Mouse (Mus musculus): ENCODE measurements around the gene Copa.

The Copa gene

GRCm38 (mm10) chr1:172093522-172093921 lies 11.2 kb downstream of the Copa start:
- DNase-seq = peak; percentile 63

GRCm38 (mm10) chr1:172094295-172094694 lies 12.0 kb downstream of the Copa start:
- no peak for DNase-seq

GRCm38 (mm10) chr1:172095202-172095601 lies 12.9 kb downstream of the Copa start:
- no peak for DNase-seq

DNA sequence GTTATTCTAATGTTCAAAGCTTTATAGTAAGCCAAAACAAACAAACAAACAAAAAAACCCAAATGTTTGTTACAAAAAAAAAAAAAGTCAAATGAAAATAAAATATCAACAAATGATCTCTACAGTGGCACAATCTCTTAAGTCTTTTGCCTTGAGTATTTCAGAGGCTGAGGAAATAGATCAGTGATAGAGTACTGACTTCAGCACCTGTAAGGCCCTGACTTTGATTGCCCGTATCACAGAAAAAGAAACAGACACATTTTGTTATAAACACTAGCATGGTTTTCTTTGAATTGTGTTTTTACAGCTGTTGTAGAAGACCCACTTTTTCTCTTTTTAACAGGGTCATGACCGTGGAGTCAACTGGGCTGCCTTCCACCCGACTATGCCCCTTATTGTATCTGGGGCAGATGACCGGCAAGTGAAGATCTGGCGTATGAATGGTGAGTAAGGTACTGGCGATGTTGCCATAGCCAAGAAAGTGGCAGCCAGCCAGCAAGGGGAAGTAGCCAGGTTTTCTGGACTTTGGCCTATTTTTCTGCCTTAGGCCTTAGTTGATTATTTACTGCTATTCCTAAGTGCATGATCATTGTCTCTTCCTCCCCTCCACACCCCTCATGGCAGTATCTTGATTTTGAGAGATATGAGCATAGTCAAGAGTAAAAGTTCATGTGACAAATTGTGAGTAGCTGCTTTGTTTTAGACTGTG lies 17.1 kb downstream of the Copa start:
- peak; percentile 86 for DNase-seq

DNA sequence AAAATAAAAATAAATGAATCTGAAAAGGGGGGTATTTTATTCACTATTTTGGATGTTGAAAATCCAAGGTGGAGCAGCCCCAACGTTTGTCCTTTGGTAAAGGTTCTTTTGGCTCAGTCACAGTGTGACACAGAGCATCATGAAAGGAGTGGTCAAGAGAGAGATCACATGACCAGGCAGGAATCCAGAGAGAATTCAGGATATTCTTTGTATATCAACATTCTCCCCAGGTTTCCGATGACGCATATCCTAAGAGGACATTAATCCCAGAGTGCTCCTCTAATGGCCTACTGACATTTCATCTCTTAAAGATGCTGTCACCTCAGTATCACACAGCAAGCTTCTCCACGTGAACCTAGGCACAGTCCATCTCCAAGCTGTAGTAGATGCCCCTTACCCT lies 21.3 kb downstream of the Copa start:
- no peak for DNase-seq

DNA sequence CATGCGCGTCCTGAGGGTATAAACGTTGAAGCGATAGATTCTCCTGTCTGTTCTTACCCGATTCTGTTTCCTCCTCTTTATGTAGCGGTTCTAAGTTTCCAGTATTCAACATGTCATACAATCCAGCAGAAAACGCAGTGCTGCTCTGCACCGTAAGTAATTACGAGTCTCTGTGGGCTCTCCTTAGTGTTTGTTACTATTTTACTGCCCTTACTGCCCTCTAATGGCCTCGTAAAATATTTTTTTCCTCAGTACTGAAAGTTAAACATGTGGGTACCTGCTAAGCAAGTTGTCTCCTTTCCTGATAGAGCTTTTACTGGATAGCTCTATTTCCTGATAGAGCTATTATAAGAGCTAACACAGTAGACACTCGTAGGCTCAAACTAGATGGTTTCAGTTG lies 22.8 kb downstream of the Copa start:
- DNase-seq = no peak

DNA sequence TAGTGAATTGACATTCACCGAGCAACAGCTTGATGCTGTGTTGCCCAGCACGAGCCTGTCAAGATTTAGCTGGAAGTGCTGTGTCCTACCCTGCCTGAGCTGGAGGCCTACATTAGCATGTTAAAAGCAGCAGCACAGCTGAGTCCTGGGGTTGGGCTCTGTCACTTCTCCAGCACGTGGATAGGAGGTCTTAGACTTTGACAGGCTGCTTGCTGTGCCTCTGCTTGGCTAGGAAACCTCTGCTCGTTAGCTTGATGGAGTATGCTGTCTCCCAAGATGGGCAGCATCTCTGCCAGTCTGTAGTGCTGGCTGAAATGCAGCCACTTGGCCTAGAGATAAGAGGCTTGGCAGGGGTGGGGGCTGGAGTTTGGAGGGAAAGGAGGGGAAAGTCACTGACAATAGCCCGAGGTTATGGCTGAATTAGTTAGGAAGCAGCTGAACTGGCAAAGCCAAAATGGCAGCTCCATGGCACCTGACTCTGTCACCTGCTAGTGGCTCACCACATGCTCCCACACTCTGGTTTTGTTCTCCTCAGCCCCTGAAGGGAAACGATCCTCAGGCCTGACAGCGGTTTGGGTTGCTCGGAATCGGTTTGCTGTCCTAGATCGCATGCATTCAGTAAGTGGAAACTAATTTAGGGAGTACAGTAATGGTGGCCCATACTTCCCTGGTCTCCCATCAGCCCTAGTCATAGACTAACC lies 25.6 kb downstream of the Copa start:
- no peak for DNase-seq

- no peak for DNase-seq
Observed at GRCm38 (mm10) chr1:172116948-172117347, 34.6 kb downstream of the Copa start.

DNA sequence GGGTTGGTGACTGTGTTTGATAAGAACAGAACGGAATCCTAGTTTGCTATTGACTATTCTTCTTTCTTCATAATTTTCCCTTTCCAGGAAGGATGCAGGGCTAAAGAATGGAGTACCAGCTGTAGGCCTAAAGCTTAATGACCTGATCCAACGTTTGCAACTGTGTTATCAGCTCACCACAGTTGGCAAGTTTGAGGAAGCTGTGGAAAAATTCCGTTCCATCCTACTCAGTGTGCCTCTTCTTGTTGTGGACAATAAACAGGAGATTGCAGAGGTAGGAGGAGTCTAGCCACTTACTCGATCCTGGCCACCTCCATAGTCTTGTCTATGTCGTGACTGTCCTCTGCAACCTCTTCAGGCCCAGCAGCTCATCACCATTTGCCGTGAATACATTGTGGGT lies 36.8 kb downstream of the Copa start:
- no peak for DNase-seq

DNA sequence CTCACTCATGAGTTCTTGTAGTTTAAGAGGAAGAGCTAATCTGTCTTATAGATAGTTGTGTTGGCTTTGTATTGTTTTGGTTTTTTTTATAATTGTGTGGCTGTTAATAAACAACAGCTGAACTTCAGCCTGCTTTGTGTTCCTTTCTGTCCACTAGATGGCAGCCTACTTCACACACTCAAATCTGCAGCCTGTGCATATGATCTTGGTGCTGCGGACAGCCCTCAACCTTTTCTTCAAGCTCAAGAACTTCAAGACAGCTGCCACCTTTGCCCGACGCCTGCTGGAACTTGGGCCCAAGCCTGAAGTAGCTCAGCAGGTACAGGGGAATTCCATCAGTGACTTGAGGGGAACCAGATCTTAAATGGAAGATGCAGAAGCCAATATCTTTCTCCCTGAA lies 37.4 kb downstream of the Copa start:
- DNase-seq = peak; percentile 40

DNA sequence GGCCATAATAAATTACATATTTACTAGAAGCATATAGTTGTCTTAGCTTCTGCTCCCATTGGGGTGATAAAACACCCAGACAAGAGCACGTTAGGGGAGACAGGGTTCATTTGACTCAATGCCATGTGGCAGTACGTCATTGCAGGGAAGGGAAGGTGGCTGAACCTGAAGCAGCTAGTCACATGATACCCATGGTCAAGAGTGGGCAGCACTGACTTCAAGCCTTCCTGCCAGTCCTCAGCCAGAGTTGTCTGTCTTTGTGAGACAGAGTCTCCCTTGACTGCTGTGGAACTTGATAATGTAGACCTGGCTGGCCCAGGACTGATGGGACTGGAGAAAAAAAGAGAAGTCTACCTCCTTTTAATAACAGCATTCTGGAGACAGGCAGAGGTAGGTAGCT lies 40.3 kb downstream of the Copa start:
- no peak for DNase-seq

- no peak for DNase-seq
Observed at GRCm38 (mm10) chr1:172124572-172124971, 42.2 kb downstream of the Copa start.

GRCm38 (mm10) chr1:172126376-172127347 lies 44.3 kb downstream of the Copa start, which contains the start of gene Pex19:
Pex19 (plus strand) TSS chr1:172126755.
- DNase-seq = peak; percentile 81

GRCm38 (mm10) chr1:172127487-172127886 lies 45.2 kb downstream of the Copa start:
- peak; percentile 31 for DNase-seq

- no peak for DNase-seq
Observed at GRCm38 (mm10) chr1:172128563-172128962, 46.2 kb downstream of the Copa start.

- no peak for DNase-seq
Observed at GRCm38 (mm10) chr1:172129108-172129507, 46.8 kb downstream of the Copa start.

GRCm38 (mm10) chr1:172129780-172130179 lies 47.5 kb downstream of the Copa start:
- DNase-seq = no peak

DNA sequence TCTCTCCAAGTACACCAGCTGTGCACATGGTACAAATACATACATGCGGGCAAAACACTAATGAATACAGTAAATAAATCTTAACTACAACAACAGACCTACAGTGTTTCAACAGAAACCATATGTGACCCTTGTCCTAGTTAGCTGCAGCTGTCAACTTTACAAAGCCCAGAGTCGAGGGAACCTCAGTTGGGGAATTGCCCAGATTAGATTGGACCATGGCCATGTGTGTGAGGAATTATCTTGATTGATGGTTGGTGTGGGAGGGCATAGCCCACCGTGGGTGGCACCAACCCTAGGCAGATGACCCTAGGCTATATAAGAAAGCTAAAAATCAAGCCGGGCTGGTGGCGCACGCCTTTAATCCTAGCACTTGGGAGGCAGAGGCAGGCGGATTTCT lies 50.0 kb downstream of the Copa start:
- no peak for DNase-seq

DNA sequence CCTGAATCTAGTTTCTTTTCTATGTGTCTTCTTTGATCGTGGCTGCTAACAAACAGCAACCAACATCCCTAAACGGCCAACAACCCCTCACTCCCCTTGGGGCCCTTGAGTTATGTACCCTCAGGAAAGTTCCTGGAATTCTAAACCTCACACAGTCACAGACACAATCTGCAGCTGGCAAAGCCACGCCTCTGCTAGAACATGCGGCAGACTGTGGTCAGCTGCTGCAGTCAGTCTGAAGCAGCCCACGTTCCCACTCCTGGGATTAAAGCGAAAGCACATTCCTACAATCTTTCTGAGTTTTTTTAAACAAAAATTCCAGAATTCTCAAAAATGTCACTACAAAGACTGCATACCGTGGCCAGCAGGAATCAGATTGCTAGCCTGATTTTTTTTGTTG lies 51.2 kb downstream of the Copa start:
- no peak for DNase-seq

DNA sequence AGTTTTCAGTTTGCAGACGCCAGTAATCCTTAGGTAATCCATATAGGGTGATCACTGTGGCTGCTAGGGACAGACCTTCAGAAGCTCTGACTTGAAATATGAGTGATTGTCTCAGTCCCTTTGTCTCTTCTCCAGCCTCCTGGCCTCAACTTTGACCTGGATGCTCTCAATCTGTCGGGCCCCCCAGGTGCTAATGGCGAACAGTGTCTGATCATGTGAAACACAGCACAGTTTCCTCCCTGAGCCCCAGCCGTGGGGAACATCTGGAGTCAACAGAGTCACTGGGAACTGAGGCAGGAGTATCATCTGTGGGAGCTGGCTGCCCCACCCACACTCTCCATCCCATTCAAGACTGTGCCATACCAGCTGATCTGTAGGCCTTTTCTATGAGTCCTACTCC lies 51.7 kb downstream of the Copa start:
- no peak for DNase-seq

DNA sequence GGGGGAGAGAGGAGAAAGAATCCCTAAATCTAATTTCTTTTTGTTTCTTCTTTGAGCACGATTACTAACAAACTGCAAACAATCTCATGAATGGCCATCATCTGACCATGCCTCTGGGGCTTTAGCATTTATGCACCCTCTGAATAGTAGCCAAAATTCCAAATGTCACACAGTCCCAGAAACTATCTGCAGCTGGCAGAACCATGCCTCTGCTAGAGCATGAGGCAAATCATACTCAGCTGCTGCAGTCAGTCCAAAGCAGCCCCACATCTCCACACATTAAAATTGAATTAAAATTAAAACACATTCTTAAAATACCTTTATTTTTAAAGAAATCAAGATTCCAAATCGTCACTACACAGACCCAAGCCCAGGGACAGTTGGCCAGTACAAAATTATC lies 57.8 kb downstream of the Copa start:
- DNase-seq = no peak

GRCm38 (mm10) chr1:172140825-172141224 lies 58.5 kb downstream of the Copa start:
- DNase-seq = no peak

GRCm38 (mm10) chr1:172141529-172141928 lies 59.2 kb downstream of the Copa start:
- DNase-seq = no peak

Data from kidney, adult 18-20 months (tissue).